In the genomic region with DNA sequence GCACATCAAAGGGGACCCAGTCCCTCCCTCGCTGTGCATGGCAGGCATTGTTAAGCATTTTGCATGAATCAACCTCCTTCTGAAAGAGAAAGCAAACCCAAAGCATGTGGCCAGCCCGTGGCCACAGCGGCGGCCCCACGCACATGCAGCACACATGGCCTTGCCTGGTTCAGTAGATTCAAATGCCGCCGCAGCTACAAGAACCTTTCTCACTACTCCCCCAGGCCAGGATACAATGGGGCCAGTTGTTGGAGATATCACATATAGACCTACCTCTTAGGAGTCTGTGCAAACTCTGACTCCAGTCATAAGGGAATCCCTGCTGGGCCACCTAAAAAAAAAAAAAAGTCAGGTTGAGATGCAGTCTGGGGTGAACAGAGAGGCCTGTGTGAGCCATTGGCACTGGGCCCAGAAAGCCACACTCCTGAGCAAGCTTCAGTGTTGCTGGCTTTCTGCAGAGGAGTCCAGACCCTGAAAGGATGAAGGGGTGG, we compare ENCODE assay signal across 14 mouse cellular contexts.
DNase-seq lines count a peak whose midpoint lies in the region; ATAC-seq lines count a peak whose summit lies in the region.
"Had no signal": no experiment of that assay in that cellular context is flagged by ENCODE, and none has a peak within 500 bp of the region (broad histone marks: within the 10 kb centered on the region; RNA-seq: fewer than 3 reads in every experiment).

No protein-coding gene starts in this region.

- no peaks in the 10 kb centered on the region for H3K36me3 ChIP-seq in neural tube, embryonic 11.5 days (ENCODE audit: control insufficient read depth, insufficient read depth, low read length)
- no peaks in the 10 kb centered on the region for H3K36me3 ChIP-seq in neural tube, embryonic 15.5 days
- H3K36me3 ChIP-seq in limb, embryonic 15.5 days, result no peaks in the 10 kb centered on the region
- H3K36me3 ChIP-seq: heart, embryonic 15.5 days; neural tube, embryonic 12.5 days had no signal

- 59% methylated on average over 7 of the region's 7 CpGs for WGBS in neural tube, embryonic 11.5 days
- 53% methylated on average over 7 of the region's 7 CpGs for WGBS in neural tube, embryonic 15.5 days
- WGBS in limb, embryonic 15.5 days, result 33% methylated on average over 7 of the region's 7 CpGs

- peak; percentile 78 for DNase-seq in heart, adult 11 months
- DNase-seq in heart, postnatal 10 days, result no peak
- peak; percentile 49 for DNase-seq in neural tube, embryonic 11.5 days (ENCODE audit: low spot score)
- peak; percentile 72 to 75 for DNase-seq in cerebellum, postnatal 14 days
- no peak for DNase-seq in c-Kit-positive CD71-positive TER-119-positive erythroid progenitor cells, embryonic 14.5 days (ENCODE audit: low spot score)
- no peak for DNase-seq in adrenal gland, postnatal 25 days
- DNase-seq: B cell, adult 2 months; thymus, postnatal 14 days had no signal

- no peaks in the 10 kb centered on the region for H3K27me3 ChIP-seq in neural tube, embryonic 11.5 days (ENCODE audit: control insufficient read depth, insufficient read depth, low read length)
- no peaks in the 10 kb centered on the region for H3K27me3 ChIP-seq in neural tube, embryonic 15.5 days (replicated peaks)
- H3K27me3 ChIP-seq in limb, embryonic 15.5 days, result no peaks in the 10 kb centered on the region
- H3K27me3 ChIP-seq: heart, embryonic 15.5 days; neural tube, embryonic 12.5 days; Patski had no signal

- no peak for ATAC-seq in neural tube, embryonic 11.5 days (ENCODE audit: insufficient read depth, low FRiP score, low TSS enrichment)
- no peak for ATAC-seq in neural tube, embryonic 15.5 days (ENCODE audit: low FRiP score)
- ATAC-seq in limb, embryonic 15.5 days (ENCODE audit: insufficient number of reproducible peaks, low FRiP score, low TSS enrichment, low read depth), result peak; percentile 72; the same call in 1 of the 2 replicates
- ATAC-seq: intestine, postnatal 0 days; Patski had no signal

- H3K4me3 ChIP-seq in neural tube, embryonic 11.5 days (ENCODE audit: low read depth, low read length), result no peak overlapping the region
- H3K4me3 ChIP-seq in neural tube, embryonic 15.5 days (replicated peaks), result no peak overlapping the region
- H3K4me3 ChIP-seq in limb, embryonic 15.5 days, result no peak overlapping the region
- H3K4me3 ChIP-seq: heart, embryonic 15.5 days; neural tube, embryonic 12.5 days had no signal

- no peak overlapping the region for H3K27ac ChIP-seq in neural tube, embryonic 11.5 days (ENCODE audit: low read depth, low read length)
- H3K27ac ChIP-seq in neural tube, embryonic 15.5 days (replicated peaks), result no peak overlapping the region
- no peak overlapping the region for H3K27ac ChIP-seq in limb, embryonic 15.5 days
- H3K27ac ChIP-seq: heart, embryonic 15.5 days; neural tube, embryonic 12.5 days had no signal

- H3K4me2 ChIP-seq in neural tube, embryonic 11.5 days (ENCODE audit: low read depth), result no peak overlapping the region
- H3K4me2 ChIP-seq in neural tube, embryonic 15.5 days, result no peak overlapping the region
- H3K4me2 ChIP-seq in limb, embryonic 15.5 days, result no peak overlapping the region
- H3K4me2 ChIP-seq: heart, embryonic 15.5 days; neural tube, embryonic 12.5 days had no signal

- no peak overlapping the region for H3K9ac ChIP-seq in neural tube, embryonic 11.5 days (ENCODE audit: low read length)
- H3K9ac ChIP-seq in neural tube, embryonic 15.5 days (replicated peaks), result no peak overlapping the region
- H3K9ac ChIP-seq in limb, embryonic 15.5 days, result no peak overlapping the region
- H3K9ac ChIP-seq: heart, embryonic 15.5 days; neural tube, embryonic 12.5 days had no signal

- H3K9me3 ChIP-seq in neural tube, embryonic 11.5 days (ENCODE audit: control insufficient read depth, low read length), result no peaks in the 10 kb centered on the region
- no peaks in the 10 kb centered on the region for H3K9me3 ChIP-seq in neural tube, embryonic 15.5 days (replicated peaks)
- H3K9me3 ChIP-seq in limb, embryonic 15.5 days, result no peaks in the 10 kb centered on the region
- H3K9me3 ChIP-seq: heart, embryonic 15.5 days; neural tube, embryonic 12.5 days had no signal

- H3K4me1 ChIP-seq in neural tube, embryonic 11.5 days (ENCODE audit: control insufficient read depth, insufficient read depth, low read length), result no peaks in the 10 kb centered on the region
- 0 out of 2 replicates have a peak, but pooled peaks cover 2% of the 10 kb centered on the region for H3K4me1 ChIP-seq in neural tube, embryonic 15.5 days
- H3K4me1 ChIP-seq in limb, embryonic 15.5 days, result peaks cover 17% of the 10 kb centered on the region
- H3K4me1 ChIP-seq: neural tube, embryonic 12.5 days had no signal

- intact Hi-C loops in heart, postnatal 10 days (cut with DNase I), result no loop called here

Comparison
In these comparisons a context has a peak if more than half of its experiments do, and no peak if none do; other contexts are left out.
1. DNase-seq: peak in heart, adult 11 months (single experiment), neural tube, embryonic 11.5 days (single experiment) and cerebellum, postnatal 14 days (2 of 2); none in heart, postnatal 10 days (0 of 2), c-Kit-positive CD71-positive TER-119-positive erythroid progenitor cells, embryonic 14.5 days (single experiment) and adrenal gland, postnatal 25 days (single experiment).